Mouse (Mus musculus) liver, embryonic 14.5 days (tissue): ENCODE measurements around the gene Foxn3.

Experiments
- CTCF ChIP-seq: IDR thresholded peaks from 2 replicates; pipeline ENCODE4 v1.5.1; 2016; ENCODE audit warnings: antibody characterized with exemption, low read depth, control low read depth
- EP300 ChIP-seq: IDR thresholded peaks from 2 replicates; pipeline ENCODE4 v1.6.1; 2016; ENCODE audit warnings: antibody characterized with exemption, low read depth

DNA sequence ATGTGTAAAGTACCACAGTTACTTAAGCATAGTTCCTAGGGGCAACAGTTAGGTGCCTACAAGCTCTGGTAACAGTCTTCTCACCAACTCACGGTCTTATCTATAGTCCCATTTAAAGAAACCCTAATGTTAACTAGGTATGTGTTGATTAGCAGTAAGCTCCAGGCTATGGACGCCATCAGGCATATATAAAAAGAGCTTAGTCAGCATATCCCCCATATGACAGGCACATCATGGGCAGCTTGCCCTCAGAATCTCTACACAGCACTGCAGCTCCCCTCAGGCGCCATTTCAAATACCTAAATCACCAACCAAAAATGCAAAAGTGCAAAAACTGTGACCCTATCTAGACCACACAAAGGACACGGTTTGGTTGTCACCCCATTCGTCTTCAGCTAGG lies 160.4 kb downstream of the Foxn3 start:
- TF ChIP-seq CTCF (no peak), EP300 (no peak)
